Mouse (Mus musculus): Measurements from ENCODE around the gene Tjp2. TPM values are rescaled to one million over a fixed set of nuclear protein-coding genes. Genes with fewer than 3 reads are reported as not detected.

Tjp2 gene
- polyA plus RNA-seq, 1 experiment from 2014 or later, result 14.7 TPM

- Histone ChIP-seq H3K9me3 (ENCODE audit: control insufficient read depth, low read length) (no peaks in the 10 kb centered on the region), H3K4me1 (ENCODE audit: control insufficient read depth, insufficient read depth, low read length) (no peaks in the 10 kb centered on the region), H3K36me3 (ENCODE audit: control insufficient read depth, insufficient read depth, low read length) (no peaks in the 10 kb centered on the region), H3K27me3 (replicated peaks; ENCODE audit: control insufficient read depth, insufficient read depth, low read length) (no peaks in the 10 kb centered on the region), H3K9ac (ENCODE audit: low read depth, low read length) (no peak overlapping the region), H3K27ac (replicated peaks; ENCODE audit: low read depth, low read length) (no peak overlapping the region), H3K4me3 (ENCODE audit: low read depth, low read length) (no peak overlapping the region), H3K4me2 (ENCODE audit: low read depth, low read length) (no peak overlapping the region)
- 87% methylated on average over 9 of the region's 9 CpGs for WGBS
- ATAC-seq (ENCODE audit: low read depth), result no peak
- DNase-seq (ENCODE audit: low spot score), result no peak
Observed at GRCm38 (mm10) chr19:24216771-24217170, 8.1 kb downstream of the Tjp2 start.

DNA sequence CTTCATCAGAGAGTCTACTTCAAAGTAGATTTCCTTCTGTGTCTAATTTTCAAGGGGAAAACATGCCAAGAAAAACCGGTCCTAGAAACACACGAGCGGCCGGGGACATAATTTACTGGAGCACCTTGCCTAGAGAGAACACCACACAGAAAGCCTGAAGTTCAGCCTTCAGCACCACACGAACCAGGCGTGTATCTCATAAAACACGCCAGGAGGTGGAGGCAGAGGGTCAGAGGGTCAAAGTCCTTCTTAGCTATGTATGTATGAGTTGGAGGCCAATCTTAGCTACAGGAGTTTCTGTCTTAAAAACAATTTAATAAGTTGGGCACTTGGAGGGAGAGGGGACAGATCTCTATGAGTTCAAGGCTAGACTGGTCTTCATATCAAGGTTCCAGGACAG, 9.9 kb downstream of the Tjp2 start:
- ATAC-seq (ENCODE audit: low read depth) (no peak), DNase-seq (ENCODE audit: low spot score) (peak; percentile 45)
- Histone ChIP-seq H3K4me2 (ENCODE audit: low read depth, low read length) (no peak overlapping the region), H3K36me3 (ENCODE audit: control insufficient read depth, insufficient read depth, low read length) (no peaks in the 10 kb centered on the region), H3K27me3 (replicated peaks; ENCODE audit: control insufficient read depth, insufficient read depth, low read length) (no peaks in the 10 kb centered on the region), H3K4me3 (ENCODE audit: low read depth, low read length) (no peak overlapping the region), H3K9ac (ENCODE audit: low read depth, low read length) (no peak overlapping the region), H3K27ac (replicated peaks; ENCODE audit: low read depth, low read length) (no peak overlapping the region), H3K9me3 (ENCODE audit: control insufficient read depth, low read length) (no peaks in the 10 kb centered on the region), H3K4me1 (ENCODE audit: control insufficient read depth, insufficient read depth, low read length) (no peaks in the 10 kb centered on the region)
- 50% methylated on average over 7 of the region's 7 CpGs for WGBS

- Histone ChIP-seq H3K9me3 (ENCODE audit: control insufficient read depth, low read length) (no peaks in the 10 kb centered on the region), H3K27ac (replicated peaks; ENCODE audit: low read depth, low read length) (no peak overlapping the region), H3K4me2 (ENCODE audit: low read depth, low read length) (no peak overlapping the region), H3K4me3 (ENCODE audit: low read depth, low read length) (no peak overlapping the region), H3K36me3 (ENCODE audit: control insufficient read depth, insufficient read depth, low read length) (no peaks in the 10 kb centered on the region), H3K9ac (ENCODE audit: low read depth, low read length) (no peak overlapping the region), H3K27me3 (replicated peaks; ENCODE audit: control insufficient read depth, insufficient read depth, low read length) (no peaks in the 10 kb centered on the region), H3K4me1 (ENCODE audit: control insufficient read depth, insufficient read depth, low read length) (no peaks in the 10 kb centered on the region)
- DNase-seq (ENCODE audit: low spot score) (peak; percentile 41), ATAC-seq (ENCODE audit: low read depth) (peak; percentile 17; the same call in 1 of the 2 replicates)
- 45% methylated on average over 7 of the region's 7 CpGs for WGBS
Observed at GRCm38 (mm10) chr19:24213299-24213698, 11.5 kb downstream of the Tjp2 start.

DNA sequence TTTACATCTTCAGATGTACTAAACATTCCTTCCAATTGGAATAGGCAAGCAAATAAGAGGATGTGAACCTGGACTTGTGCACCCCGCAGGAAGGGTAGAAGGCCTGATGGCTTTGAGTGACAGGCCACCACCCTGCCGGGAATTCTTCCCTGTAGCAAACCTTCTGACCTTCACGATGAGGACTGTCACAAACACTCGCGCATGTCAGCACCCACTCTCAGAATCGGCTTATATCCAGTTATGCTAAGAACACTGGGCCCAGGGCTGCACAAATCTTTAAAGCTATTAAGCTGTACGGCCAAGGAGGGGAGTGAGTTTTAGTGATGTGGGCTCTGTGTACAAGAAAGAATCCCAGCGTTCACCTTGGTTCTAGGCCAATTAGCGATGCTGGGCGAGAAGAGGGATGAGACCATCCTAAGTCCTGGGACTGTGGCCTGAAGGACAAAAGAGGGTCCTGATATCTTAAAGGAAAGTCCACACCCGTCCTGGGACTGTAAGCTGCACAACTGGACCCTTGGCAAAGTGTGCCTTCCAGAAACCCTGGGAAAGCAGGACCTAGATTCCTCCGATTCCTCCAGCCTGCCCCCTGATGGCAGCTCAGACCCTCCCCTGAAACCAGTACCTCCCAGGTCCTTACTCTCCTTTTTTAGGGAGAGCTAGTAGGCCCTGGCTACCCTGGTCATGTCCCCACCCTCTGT, 12.1 kb downstream of the Tjp2 start:
- no peaks in the 10 kb centered on the region for H3K4me1 ChIP-seq (ENCODE audit: control insufficient read depth, insufficient read depth, low read length)
- no peak overlapping the region for H3K4me3 ChIP-seq (ENCODE audit: low read depth, low read length)
- peaks cover 3% of the 10 kb centered on the region; the same call in 1 of the 2 replicates for H3K9me3 ChIP-seq (ENCODE audit: control insufficient read depth, low read length)
- no peak for ATAC-seq (ENCODE audit: low read depth)
- H3K27me3 ChIP-seq (replicated peaks; ENCODE audit: control insufficient read depth, insufficient read depth, low read length), result no peaks in the 10 kb centered on the region
- DNase-seq (ENCODE audit: low spot score), result no peak
- H3K9ac ChIP-seq (ENCODE audit: low read depth, low read length), result no peak overlapping the region
- H3K4me2 ChIP-seq (ENCODE audit: low read depth, low read length), result no peak overlapping the region
- H3K36me3 ChIP-seq (ENCODE audit: control insufficient read depth, insufficient read depth, low read length), result no peaks in the 10 kb centered on the region
- H3K27ac ChIP-seq (replicated peaks; ENCODE audit: low read depth, low read length), result no peak overlapping the region
- WGBS, result 75% methylated on average over 12 of the region's 12 CpGs

DNA sequence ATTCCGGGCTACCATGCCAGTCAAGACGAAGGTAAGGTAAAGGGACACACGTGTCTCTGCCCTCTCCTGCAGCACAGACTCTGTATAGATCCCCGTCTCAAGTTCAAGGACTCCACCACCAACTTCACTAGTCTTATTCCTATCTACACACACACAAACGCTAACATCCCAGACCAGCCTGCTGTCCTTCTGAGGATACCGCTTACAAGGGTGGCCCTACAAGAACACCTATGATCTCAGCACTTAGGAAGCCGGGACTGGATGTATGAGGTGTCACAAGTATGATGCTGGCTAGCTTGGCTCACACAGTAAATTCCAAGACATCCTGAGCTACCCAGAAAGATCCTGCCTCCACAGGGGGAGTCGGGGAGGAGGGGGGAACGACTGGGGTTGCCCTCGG, 13.7 kb downstream of the Tjp2 start:
- no peak overlapping the region for H3K4me2 ChIP-seq (ENCODE audit: low read depth, low read length)
- ATAC-seq (ENCODE audit: low read depth), result no peak
- no peaks in the 10 kb centered on the region for H3K27me3 ChIP-seq (replicated peaks; ENCODE audit: control insufficient read depth, insufficient read depth, low read length)
- no peak overlapping the region for H3K9ac ChIP-seq (ENCODE audit: low read depth, low read length)
- H3K27ac ChIP-seq (replicated peaks; ENCODE audit: low read depth, low read length), result no peak overlapping the region
- peaks cover 3% of the 10 kb centered on the region; the same call in 1 of the 2 replicates for H3K9me3 ChIP-seq (ENCODE audit: control insufficient read depth, low read length)
- H3K4me1 ChIP-seq (ENCODE audit: control insufficient read depth, insufficient read depth, low read length), result no peaks in the 10 kb centered on the region
- no peaks in the 10 kb centered on the region for H3K36me3 ChIP-seq (ENCODE audit: control insufficient read depth, insufficient read depth, low read length)
- DNase-seq (ENCODE audit: low spot score), result no peak
- 73% methylated on average over 10 of the region's 10 CpGs for WGBS
- no peak overlapping the region for H3K4me3 ChIP-seq (ENCODE audit: low read depth, low read length)

DNA sequence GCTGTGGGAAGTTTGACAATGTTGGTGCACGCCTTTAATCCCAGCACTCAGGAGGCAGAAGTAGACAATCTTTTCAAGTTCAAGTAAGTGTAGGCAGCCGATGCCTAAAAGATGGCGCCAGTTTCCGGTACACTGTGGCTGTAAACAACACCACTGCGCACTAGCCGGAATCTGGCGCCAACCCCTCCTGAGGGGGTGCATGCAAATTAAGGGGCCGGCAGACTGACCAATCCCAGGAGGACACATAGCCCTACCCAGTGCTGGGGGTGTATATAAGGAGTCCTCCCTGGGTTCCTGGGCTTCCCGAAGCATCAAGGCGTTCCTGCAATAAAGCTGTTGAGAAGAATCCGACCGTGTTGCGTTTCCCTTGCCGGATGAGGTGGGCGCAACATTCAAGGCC, 15.3 kb downstream of the Tjp2 start:
- 96% methylated on average over 15 of the region's 15 CpGs for WGBS
- H3K9ac ChIP-seq (ENCODE audit: low read depth, low read length), result no peak overlapping the region
- H3K36me3 ChIP-seq (ENCODE audit: control insufficient read depth, insufficient read depth, low read length), result no peaks in the 10 kb centered on the region
- no peak overlapping the region for H3K27ac ChIP-seq (replicated peaks; ENCODE audit: low read depth, low read length)
- H3K4me3 ChIP-seq (ENCODE audit: low read depth, low read length), result no peak overlapping the region
- no peaks in the 10 kb centered on the region for H3K4me1 ChIP-seq (ENCODE audit: control insufficient read depth, insufficient read depth, low read length)
- no peak for ATAC-seq (ENCODE audit: low read depth)
- H3K27me3 ChIP-seq (replicated peaks; ENCODE audit: control insufficient read depth, insufficient read depth, low read length), result no peaks in the 10 kb centered on the region
- H3K4me2 ChIP-seq (ENCODE audit: low read depth, low read length), result no peak overlapping the region
- no peak for DNase-seq (ENCODE audit: low spot score)
- H3K9me3 ChIP-seq (ENCODE audit: control insufficient read depth, low read length), result peaks cover 3% of the 10 kb centered on the region; the same call in 1 of the 2 replicates

DNA sequence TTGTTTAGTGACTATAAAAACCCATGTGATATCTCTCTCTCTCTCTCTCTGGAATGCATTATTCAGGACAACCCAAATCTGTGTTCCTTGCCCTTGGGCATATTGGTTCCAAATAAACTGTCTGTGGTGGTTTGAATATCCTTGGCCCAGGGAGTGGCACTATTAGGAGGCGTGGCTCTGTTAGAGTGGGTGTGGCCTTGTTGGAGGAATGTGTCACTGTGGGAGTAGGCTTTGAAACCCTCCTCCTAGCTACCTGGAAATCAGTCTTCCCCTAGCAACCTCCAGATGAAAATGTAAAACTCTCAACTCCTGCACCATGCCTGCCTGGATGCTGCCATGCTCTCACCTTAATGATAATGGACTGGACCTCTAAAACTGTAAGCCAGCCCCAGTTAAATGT, 16.9 kb downstream of the Tjp2 start:
- Histone ChIP-seq H3K36me3 (ENCODE audit: control insufficient read depth, insufficient read depth, low read length) (no peaks in the 10 kb centered on the region), H3K9me3 (ENCODE audit: control insufficient read depth, low read length) (peaks cover 3% of the 10 kb centered on the region; the same call in 1 of the 2 replicates), H3K4me3 (ENCODE audit: low read depth, low read length) (no peak overlapping the region), H3K27me3 (replicated peaks; ENCODE audit: control insufficient read depth, insufficient read depth, low read length) (no peaks in the 10 kb centered on the region), H3K9ac (ENCODE audit: low read depth, low read length) (no peak overlapping the region), H3K4me1 (ENCODE audit: control insufficient read depth, insufficient read depth, low read length) (no peaks in the 10 kb centered on the region), H3K4me2 (ENCODE audit: low read depth, low read length) (no peak overlapping the region), H3K27ac (replicated peaks; ENCODE audit: low read depth, low read length) (no peak overlapping the region)
- 85% methylated on average over 1 of the region's 1 CpGs for WGBS
- DNase-seq (ENCODE audit: low spot score) (no peak), ATAC-seq (ENCODE audit: low read depth) (no peak)

DNA sequence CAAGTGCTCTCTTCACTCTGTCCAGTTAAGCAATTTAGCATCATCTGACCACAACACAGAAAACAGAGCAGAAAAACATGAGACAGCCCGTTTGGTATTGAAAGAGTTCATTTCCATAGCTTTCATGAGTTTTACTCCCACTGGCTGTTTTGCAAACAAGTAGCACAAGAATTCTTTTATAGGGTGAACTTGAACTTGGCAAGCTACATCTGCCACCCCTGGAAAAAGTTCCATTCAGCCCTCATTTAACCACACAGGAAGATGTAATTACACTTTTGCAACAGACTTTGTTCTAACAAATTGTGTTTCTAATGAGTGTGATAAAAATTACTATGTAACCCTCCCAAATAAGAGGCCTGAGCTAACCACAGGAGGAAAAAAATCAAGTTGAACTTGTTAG, 19.8 kb downstream of the Tjp2 start:
- DNase-seq (ENCODE audit: low spot score) (no peak), ATAC-seq (ENCODE audit: low read depth) (no peak)
- Histone ChIP-seq H3K36me3 (ENCODE audit: control insufficient read depth, insufficient read depth, low read length) (no peaks in the 10 kb centered on the region), H3K9me3 (ENCODE audit: control insufficient read depth, low read length) (peaks cover 3% of the 10 kb centered on the region; the same call in 1 of the 2 replicates), H3K4me1 (ENCODE audit: control insufficient read depth, insufficient read depth, low read length) (no peaks in the 10 kb centered on the region), H3K27me3 (replicated peaks; ENCODE audit: control insufficient read depth, insufficient read depth, low read length) (no peaks in the 10 kb centered on the region), H3K9ac (ENCODE audit: low read depth, low read length) (no peak overlapping the region), H3K4me3 (ENCODE audit: low read depth, low read length) (no peak overlapping the region), H3K27ac (replicated peaks; ENCODE audit: low read depth, low read length) (no peak overlapping the region), H3K4me2 (ENCODE audit: low read depth, low read length) (no peak overlapping the region)
- WGBS, result 48% methylated on average over 1 of the region's 1 CpGs

- 73% methylated on average over 4 of the region's 5 CpGs for WGBS
Observed at GRCm38 (mm10) chr19:24201848-24202247, 23.0 kb downstream of the Tjp2 start.

More at GRCm38 (mm10) chr19:24201848-24202247, 23.0 kb downstream of the Tjp2 start:
- Histone ChIP-seq H3K9ac (ENCODE audit: low read depth, low read length) (no peak overlapping the region), H3K9me3 (ENCODE audit: control insufficient read depth, low read length) (no peaks in the 10 kb centered on the region), H3K27ac (replicated peaks; ENCODE audit: low read depth, low read length) (no peak overlapping the region), H3K36me3 (ENCODE audit: control insufficient read depth, insufficient read depth, low read length) (no peaks in the 10 kb centered on the region), H3K4me2 (ENCODE audit: low read depth, low read length) (no peak overlapping the region), H3K27me3 (replicated peaks; ENCODE audit: control insufficient read depth, insufficient read depth, low read length) (no peaks in the 10 kb centered on the region), H3K4me1 (ENCODE audit: control insufficient read depth, insufficient read depth, low read length) (peaks cover 6% of the 10 kb centered on the region; the same call in 1 of the 2 replicates), H3K4me3 (ENCODE audit: low read depth, low read length) (no peak overlapping the region)
- no peak for DNase-seq (ENCODE audit: low spot score)
- ATAC-seq (ENCODE audit: low read depth), result no peak

Data from embryonic facial prominence, embryonic 14.5 days (tissue).